Mouse (Mus musculus) heart, embryonic 12.5 days (tissue): Measurements from ENCODE around the gene Cdca8. TPM values are rescaled to one million over a fixed set of nuclear protein-coding genes. Genes with fewer than 3 reads are reported as not detected.

Experiments used
- ATAC-seq: fragments of 200-750 bp; cut with Nextera tagmentation; 2 replicates; pipeline ENCODE4 v1.8.0; 2017; ENCODE audit warnings: moderate TSS enrichment, moderate library complexity; ENCODE audit not compliant: insufficient number of reproducible peaks, low FRiP score
- H3K27ac ChIP-seq: fragments of 300-500 bp; sonication (generic); 2 replicates; pipeline ENCODE4 v1.5.1; 2016; ENCODE audit warnings: mild to moderate bottlenecking, moderate library complexity; ENCODE audit not compliant: poor library complexity, severe bottlenecking
- H3K27me3 ChIP-seq: fragments of 300-500 bp; sonication (generic); replicated peaks from 2 replicates; pipeline ENCODE4 v1.6.1; 2016; ENCODE audit warnings: mild to moderate bottlenecking, moderate library complexity
- H3K36me3 ChIP-seq: fragments of 300-500 bp; sonication (generic); 2 replicates; pipeline ENCODE4 v1.6.1; 2016; ENCODE audit warnings: mild to moderate bottlenecking, moderate library complexity
- H3K4me1 ChIP-seq: fragments of 300-500 bp; sonication (generic); replicated peaks from 2 replicates; pipeline ENCODE4 v1.6.1; 2016; ENCODE audit warnings: mild to moderate bottlenecking
- H3K4me2 ChIP-seq: fragments of 300-500 bp; sonication (generic); 2 replicates; pipeline ENCODE4 v1.6.1; 2016; ENCODE audit warnings: mild to moderate bottlenecking, moderate library complexity
- H3K4me3 ChIP-seq: fragments of 300-500 bp; sonication (generic); 2 replicates; pipeline ENCODE4 v1.5.1; 2016; ENCODE audit warnings: mild to moderate bottlenecking
- H3K9ac ChIP-seq: fragments of 300-500 bp; sonication (generic); 2 replicates; pipeline ENCODE4 v1.6.1; 2016; ENCODE audit warnings: mild to moderate bottlenecking, moderate library complexity
- H3K9me3 ChIP-seq: fragments of 300-500 bp; sonication (generic); replicated peaks from 2 replicates; pipeline ENCODE4 v1.6.1; 2016; ENCODE audit warnings: mild to moderate bottlenecking, moderate library complexity
- WGBS: fragments of 180-500 bp; shearing (Covaris S2); methylation state at CpG from one replicate; pipeline ENCODE4 v1.1.7; 2016; 5-methylcytosine and 5-hydroxymethylcytosine counted together
- polyA plus RNA-seq: library from polyadenylated mRNA; unstranded; fragments of >200 nt; fragmentation: Nextera tagmentation; extraction: Ambion mirVana; gene quantifications from 2 replicates; pipeline ENCODE4 v1.2.1, GENCODE M21; 2016

Gene Cdca8
- polyA plus RNA-seq, 1 experiment from 2014 or later = 134 TPM

- H3K27me3 ChIP-seq = no peaks in the 10 kb centered on the region; the same call in 1 of the 2 replicates
- no peaks in the 10 kb centered on the region for H3K36me3 ChIP-seq
- ATAC-seq = no peak
Observed at GRCm38 (mm10) chr4:124951036-124951433, 11.9 kb upstream of the Cdca8 start.

DNA sequence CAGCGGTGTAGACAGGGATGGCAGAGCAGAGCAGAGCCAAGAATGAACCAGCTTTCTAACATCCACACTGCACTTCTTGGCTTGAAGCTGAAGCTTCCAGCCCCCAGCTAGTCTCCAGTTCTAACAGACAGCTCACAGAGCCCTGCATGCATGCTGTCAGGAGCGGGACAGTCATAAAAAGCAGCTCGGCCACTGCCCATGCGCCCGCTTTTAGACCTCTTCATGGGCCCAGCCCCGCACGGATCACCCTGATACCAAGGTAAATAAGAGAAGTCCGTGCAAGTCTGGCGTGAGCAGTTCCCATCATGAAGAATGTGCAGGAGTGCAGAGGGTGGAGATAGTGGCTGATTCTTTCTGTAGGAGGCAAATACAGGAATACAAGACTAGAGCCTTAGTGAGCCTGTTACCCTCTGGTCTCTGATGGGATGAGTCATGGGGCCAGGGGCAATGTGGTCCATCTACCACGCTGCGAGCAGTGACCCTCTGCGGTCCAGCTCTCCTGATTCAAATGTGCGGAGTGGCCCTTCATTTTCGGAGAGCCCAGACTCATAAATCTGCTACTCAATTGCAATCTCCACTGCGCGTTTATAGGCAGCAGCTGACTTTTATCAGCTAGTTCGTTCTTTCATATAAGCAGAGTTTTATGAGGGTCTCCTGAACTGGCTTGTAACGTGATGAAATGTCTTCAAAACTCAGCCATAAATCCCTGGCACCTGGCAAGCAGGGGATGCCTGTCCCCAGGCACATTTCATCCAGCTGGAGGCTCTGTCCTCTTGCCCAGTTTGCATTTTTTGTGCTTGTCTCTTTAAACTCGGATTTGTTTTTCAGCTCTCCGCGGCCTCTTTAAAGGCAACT is 11.3 kb upstream of the Cdca8 start:
- ATAC-seq = no peak
- 75% methylated on average over 21 of the region's 21 CpGs for WGBS

More at GRCm38 (mm10) chr4:124951036-124951433, 11.9 kb upstream of the Cdca8 start:
- no peak overlapping the region for H3K9ac ChIP-seq
- H3K9me3 ChIP-seq = no peaks in the 10 kb centered on the region
- no peaks in the 10 kb centered on the region for H3K4me1 ChIP-seq
- H3K4me3 ChIP-seq = no peak overlapping the region
- WGBS = 31% methylated on average over 10 of the region's 10 CpGs
- no peak overlapping the region for H3K27ac ChIP-seq
- no peak overlapping the region for H3K4me2 ChIP-seq

GRCm38 (mm10) chr4:124949488-124949887 is 10.4 kb upstream of the Cdca8 start:
- WGBS = 72% methylated on average over 3 of the region's 3 CpGs
- Histone ChIP-seq H3K36me3 (no peaks in the 10 kb centered on the region), H3K4me3 (no peak overlapping the region), H3K27ac (no peak overlapping the region), H3K27me3 (no peaks in the 10 kb centered on the region; the same call in 1 of the 2 replicates), H3K4me1 (no peaks in the 10 kb centered on the region), H3K4me2 (no peak overlapping the region), H3K9ac (no peak overlapping the region), H3K9me3 (no peaks in the 10 kb centered on the region)
- ATAC-seq = no peak

More for the DNA sequence above, 11.3 kb upstream of the Cdca8 start:
- no peaks in the 10 kb centered on the region for H3K36me3 ChIP-seq
- no peak overlapping the region for H3K9ac ChIP-seq
- no peaks in the 10 kb centered on the region for H3K9me3 ChIP-seq
- no peak overlapping the region for H3K27ac ChIP-seq
- no peaks in the 10 kb centered on the region for H3K4me1 ChIP-seq
- no peak overlapping the region for H3K4me2 ChIP-seq
- no peak overlapping the region for H3K4me3 ChIP-seq
- H3K27me3 ChIP-seq = no peaks in the 10 kb centered on the region; the same call in 1 of the 2 replicates

GRCm38 (mm10) chr4:124944961-124945360 is 5.8 kb upstream of the Cdca8 start:
- WGBS = 67% methylated on average over 2 of the region's 2 CpGs

GRCm38 (mm10) chr4:124943781-124944180 is 4.7 kb upstream of the Cdca8 start:
- Histone ChIP-seq H3K27me3 (no peaks in the 10 kb centered on the region), H3K9me3 (no peaks in the 10 kb centered on the region), H3K4me3 (no peak overlapping the region), H3K4me2 (no peak overlapping the region), H3K4me1 (no peaks in the 10 kb centered on the region), H3K9ac (no peak overlapping the region), H3K36me3 (peaks cover 41% of the 10 kb centered on the region), H3K27ac (no peak overlapping the region)
- WGBS = 55% methylated on average over 5 of the region's 5 CpGs
- no peak for ATAC-seq

More at GRCm38 (mm10) chr4:124944961-124945360, 5.8 kb upstream of the Cdca8 start:
- H3K4me3 ChIP-seq = no peak overlapping the region
- H3K4me1 ChIP-seq = no peaks in the 10 kb centered on the region
- ATAC-seq = no peak
- H3K27ac ChIP-seq = no peak overlapping the region
- no peak overlapping the region for H3K9ac ChIP-seq
- H3K4me2 ChIP-seq = no peak overlapping the region
- H3K36me3 ChIP-seq = peaks cover 31% of the 10 kb centered on the region
- H3K9me3 ChIP-seq = no peaks in the 10 kb centered on the region
- no peaks in the 10 kb centered on the region for H3K27me3 ChIP-seq

- H3K4me2 ChIP-seq = no peak overlapping the region
- H3K9me3 ChIP-seq = no peaks in the 10 kb centered on the region
- H3K36me3 ChIP-seq = peaks cover 48% of the 10 kb centered on the region
- no peak for ATAC-seq
- WGBS = 8% methylated on average over 4 of the region's 4 CpGs
- no peak overlapping the region for H3K27ac ChIP-seq
- H3K9ac ChIP-seq = no peak overlapping the region
- no peaks in the 10 kb centered on the region for H3K27me3 ChIP-seq
- no peak overlapping the region for H3K4me3 ChIP-seq
- no peaks in the 10 kb centered on the region; the same call in 1 of the 2 replicates for H3K4me1 ChIP-seq
Observed at GRCm38 (mm10) chr4:124943022-124943421, 3.9 kb upstream of the Cdca8 start.

DNA sequence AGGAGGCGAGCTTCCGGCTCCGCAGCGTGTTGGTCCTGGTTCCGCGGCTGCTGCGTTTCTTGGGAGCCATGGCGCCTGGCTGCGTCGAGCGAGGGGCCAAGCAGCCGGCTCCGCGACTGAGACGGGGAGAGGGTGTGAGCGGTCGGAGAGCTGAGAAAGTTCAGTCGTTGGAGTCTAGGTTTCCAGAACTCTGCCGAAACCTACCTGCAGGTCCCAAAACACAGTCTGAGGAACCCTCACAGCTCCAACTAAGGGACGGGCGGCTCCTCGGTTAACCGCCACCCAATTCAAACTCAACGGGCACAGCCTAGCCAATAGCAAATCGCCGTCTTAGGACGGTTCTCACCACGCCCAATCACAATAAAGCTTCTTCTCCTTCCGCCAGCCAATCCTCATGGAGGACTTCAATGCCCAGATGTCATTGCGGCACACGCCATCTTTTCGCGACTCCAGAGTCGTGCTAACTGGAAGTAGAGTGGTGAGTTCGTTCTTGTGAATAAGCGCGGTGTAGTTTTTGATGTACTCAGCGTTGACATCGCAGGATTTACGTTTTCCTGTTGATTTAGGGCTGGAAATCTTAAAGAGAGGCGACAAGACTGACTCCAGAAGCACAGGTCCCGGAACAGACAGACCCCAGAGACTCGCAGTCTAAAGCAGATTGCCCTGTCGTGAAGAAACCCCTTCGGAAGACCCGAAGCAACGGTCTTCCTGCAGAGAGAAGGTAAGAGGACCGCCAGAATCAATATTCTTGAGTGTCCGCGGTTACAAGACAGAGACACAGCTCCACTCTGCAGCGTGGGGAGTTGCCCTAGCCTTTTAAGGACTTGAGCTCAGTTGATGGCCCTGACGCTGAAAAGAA is 2.3 kb downstream of the Cdca8 start, which contains the start of gene 9930104L06Rik:
Gene 9930104L06Rik (plus strand): TSS at position 436 of the 859 bp plus-strand sequence.
- peak; percentile 99 for ATAC-seq
- H3K9me3 ChIP-seq = no peaks in the 10 kb centered on the region
- peaks cover 33% of the 10 kb centered on the region for H3K36me3 ChIP-seq
- H3K9ac ChIP-seq = peak within 1 kb of the TSS; percentile 82
- peak within 1 kb of the TSS; percentile 4; the same call in 1 of the 2 replicates for H3K27ac ChIP-seq
- no peaks in the 10 kb centered on the region for H3K27me3 ChIP-seq
- under 1% methylated on average over 52 of the region's 52 CpGs for WGBS
- H3K4me1 ChIP-seq = peaks cover 16% of the 10 kb centered on the region
- H3K4me3 ChIP-seq = peak within 1 kb of the TSS; percentile 78
- H3K4me2 ChIP-seq = peak within 1 kb of the TSS; percentile 74

- Histone ChIP-seq H3K27ac (no peak overlapping the region), H3K4me3 (no peak overlapping the region), H3K4me1 (no peaks in the 10 kb centered on the region), H3K9ac (no peak overlapping the region), H3K9me3 (no peaks in the 10 kb centered on the region), H3K27me3 (no peaks in the 10 kb centered on the region), H3K4me2 (no peak overlapping the region), H3K36me3 (peaks cover 80% of the 10 kb centered on the region)
- ATAC-seq = no peak
- WGBS = 93% methylated on average over 5 of the region's 5 CpGs
Observed at GRCm38 (mm10) chr4:124928102-124928501, 11.0 kb downstream of the Cdca8 start.

- peak; percentile 66; the same call in 1 of the 2 replicates for ATAC-seq
- peak overlapping the region; percentile 63 for H3K4me2 ChIP-seq
- H3K36me3 ChIP-seq = no peaks in the 10 kb centered on the region
- no peak overlapping the region for H3K27ac ChIP-seq
- peak overlapping the region; percentile 44; the same call in 1 of the 2 replicates for H3K9ac ChIP-seq
- 8% methylated on average over 21 of the region's 21 CpGs for WGBS
- peaks cover 6% of the 10 kb centered on the region for H3K9me3 ChIP-seq
- peaks cover 8% of the 10 kb centered on the region for H3K4me1 ChIP-seq
- H3K4me3 ChIP-seq = peak overlapping the region; percentile 27
- peaks cover 49% of the 10 kb centered on the region for H3K27me3 ChIP-seq
Observed at GRCm38 (mm10) chr4:124905971-124906822, 32.9 kb downstream of the Cdca8 start.

GRCm38 (mm10) chr4:124905417-124905816 is 33.7 kb downstream of the Cdca8 start:
- Histone ChIP-seq H3K4me1 (peaks cover 8% of the 10 kb centered on the region), H3K9ac (no peak overlapping the region), H3K27ac (no peak overlapping the region), H3K4me2 (no peak overlapping the region), H3K36me3 (no peaks in the 10 kb centered on the region), H3K27me3 (peaks cover 52% of the 10 kb centered on the region), H3K4me3 (no peak overlapping the region), H3K9me3 (no peaks in the 10 kb centered on the region)
- no peak for ATAC-seq
- 55% methylated on average over 4 of the region's 4 CpGs for WGBS
